Mouse (Mus musculus): ENCODE measurements at regions not wholly inside any gene's neighbourhood (a gene's known extent, or its start where the extent isn't known, plus 50 kb on each side); places are given as distances from the start of the nearest gene placed in this dataset.
A peak's percentile ranks its signal among the peaks of the same experiment; 100 is the strongest.

GRCm38 (mm10) chr9:58421702-58422392 is 51.6 kb upstream of the Tbc1d21 start:
- TF ChIP-seq CTCF (IDR thresholded peaks at IDR 0.05; ENCODE audit: low read depth): no peak
- Histone ChIP-seq H3K27me3 (ENCODE audit: insufficient read depth, low read length) (no peaks in the 10 kb centered on the region), H3K4me1 (ENCODE audit: insufficient read depth, low read length) (peaks cover 6% of the 10 kb centered on the region), H3K27ac (peak overlapping the region; percentile 26; the same call in 1 of the 2 replicates), H3K9me3 (ENCODE audit: low read length) (no peaks in the 10 kb centered on the region), H3K4me2 (ENCODE audit: low read depth, low read length) (no peak overlapping the region), H3K9ac (replicated peaks; ENCODE audit: low read length) (no peak overlapping the region), H3K4me3 (ENCODE audit: low read length) (no peak overlapping the region), H3K36me3 (ENCODE audit: insufficient read depth, low read length) (no peaks in the 10 kb centered on the region)
- ATAC-seq (no peak), DNase-seq (ENCODE audit: low spot score) (peak; percentile 51)
- 29% methylated on average over 9 of the region's 9 CpGs for WGBS

GRCm38 (mm10) chr9:58428795-58429194 is 58.5 kb upstream of the Tbc1d21 start:
- H3K36me3 ChIP-seq (ENCODE audit: insufficient read depth, low read length): no peaks in the 10 kb centered on the region
- WGBS: 64% methylated on average over 7 of the region's 7 CpGs
- H3K4me2 ChIP-seq (ENCODE audit: low read depth, low read length): no peak overlapping the region
- ATAC-seq: no peak
- H3K9me3 ChIP-seq (ENCODE audit: low read length): no peaks in the 10 kb centered on the region
- no peaks in the 10 kb centered on the region for H3K27me3 ChIP-seq (ENCODE audit: insufficient read depth, low read length)
- no peak overlapping the region for H3K27ac ChIP-seq
- TF ChIP-seq CTCF (IDR thresholded peaks at IDR 0.05; ENCODE audit: low read depth): no peak
- no peak overlapping the region for H3K4me3 ChIP-seq (ENCODE audit: low read length)
- no peaks in the 10 kb centered on the region for H3K4me1 ChIP-seq (ENCODE audit: insufficient read depth, low read length)
- no peak overlapping the region for H3K9ac ChIP-seq (replicated peaks; ENCODE audit: low read length)
- no peak for DNase-seq (ENCODE audit: low spot score)

DNA sequence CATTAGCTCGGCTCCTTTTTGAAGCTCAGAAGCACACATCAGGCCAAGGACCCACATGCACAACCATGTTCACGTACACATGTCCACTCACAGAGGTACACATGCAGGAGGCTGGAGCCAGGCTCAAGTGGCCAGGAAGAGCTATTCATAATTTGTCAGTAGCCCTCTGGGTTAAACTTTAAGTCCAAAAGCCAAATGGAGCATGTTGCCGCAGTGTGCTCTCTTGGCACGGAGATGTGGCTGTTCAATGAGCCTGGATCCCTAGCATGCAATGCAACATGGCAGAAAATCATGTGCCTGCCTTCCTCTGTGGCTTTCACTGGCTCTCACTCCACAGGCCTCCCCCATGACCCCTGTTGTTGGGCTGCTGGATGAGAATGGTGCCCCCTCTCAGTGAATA is 57.6 kb upstream of the Insyn1 start:
- DNase-seq (ENCODE audit: low spot score): no peak
- no peak for ATAC-seq
- no peak overlapping the region for H3K27ac ChIP-seq
- no peaks in the 10 kb centered on the region for H3K27me3 ChIP-seq (ENCODE audit: insufficient read depth, low read length)
- no peak overlapping the region for H3K4me3 ChIP-seq (ENCODE audit: low read length)
- H3K9me3 ChIP-seq (ENCODE audit: low read length): no peaks in the 10 kb centered on the region
- 0 out of 2 replicates have a peak, but pooled peaks cover 4% of the 10 kb centered on the region for H3K4me1 ChIP-seq (ENCODE audit: insufficient read depth, low read length)
- H3K36me3 ChIP-seq (ENCODE audit: insufficient read depth, low read length): no peaks in the 10 kb centered on the region
- H3K9ac ChIP-seq (replicated peaks; ENCODE audit: low read length): no peak overlapping the region
- no peak overlapping the region for H3K4me2 ChIP-seq (ENCODE audit: low read depth, low read length)
- 84% methylated on average over 4 of the region's 4 CpGs for WGBS
- no peak for TF ChIP-seq CTCF (IDR thresholded peaks at IDR 0.05; ENCODE audit: low read depth)

- no peak overlapping the region for H3K27ac ChIP-seq
- 67% methylated on average over 5 of the region's 5 CpGs for WGBS
- no peak for DNase-seq (ENCODE audit: low spot score)
- H3K9me3 ChIP-seq (ENCODE audit: low read length): no peaks in the 10 kb centered on the region
- no peaks in the 10 kb centered on the region for H3K27me3 ChIP-seq (ENCODE audit: insufficient read depth, low read length)
- H3K4me3 ChIP-seq (ENCODE audit: low read length): no peak overlapping the region
- H3K4me2 ChIP-seq (ENCODE audit: low read depth, low read length): no peak overlapping the region
- H3K9ac ChIP-seq (replicated peaks; ENCODE audit: low read length): no peak overlapping the region
- no peaks in the 10 kb centered on the region for H3K36me3 ChIP-seq (ENCODE audit: insufficient read depth, low read length)
- no peak for ATAC-seq
- H3K4me1 ChIP-seq (ENCODE audit: insufficient read depth, low read length): 0 out of 2 replicates have a peak, but pooled peaks cover 4% of the 10 kb centered on the region
- no peak for TF ChIP-seq CTCF (IDR thresholded peaks at IDR 0.05; ENCODE audit: low read depth)
Observed at GRCm38 (mm10) chr9:58432793-58433370, 55.5 kb upstream of the Insyn1 start.

- DNase-seq (ENCODE audit: low spot score): no peak
- no peak for ATAC-seq
- no peak overlapping the region for H3K4me2 ChIP-seq (ENCODE audit: low read depth, low read length)
- H3K9me3 ChIP-seq (ENCODE audit: low read length): no peaks in the 10 kb centered on the region
- H3K27me3 ChIP-seq (ENCODE audit: insufficient read depth, low read length): no peaks in the 10 kb centered on the region
- no peaks in the 10 kb centered on the region for H3K36me3 ChIP-seq (ENCODE audit: insufficient read depth, low read length)
- no peak overlapping the region for H3K9ac ChIP-seq (replicated peaks; ENCODE audit: low read length)
- H3K4me1 ChIP-seq (ENCODE audit: insufficient read depth, low read length): peaks cover 28% of the 10 kb centered on the region
- no peak overlapping the region for H3K27ac ChIP-seq
- WGBS: 82% methylated on average over 10 of the region's 10 CpGs
- TF ChIP-seq CTCF (IDR thresholded peaks at IDR 0.05; ENCODE audit: low read depth): no peak
- no peak overlapping the region for H3K4me3 ChIP-seq (ENCODE audit: low read length)
Observed at GRCm38 (mm10) chr9:58436246-58437091, 51.9 kb upstream of the Insyn1 start.

DNA sequence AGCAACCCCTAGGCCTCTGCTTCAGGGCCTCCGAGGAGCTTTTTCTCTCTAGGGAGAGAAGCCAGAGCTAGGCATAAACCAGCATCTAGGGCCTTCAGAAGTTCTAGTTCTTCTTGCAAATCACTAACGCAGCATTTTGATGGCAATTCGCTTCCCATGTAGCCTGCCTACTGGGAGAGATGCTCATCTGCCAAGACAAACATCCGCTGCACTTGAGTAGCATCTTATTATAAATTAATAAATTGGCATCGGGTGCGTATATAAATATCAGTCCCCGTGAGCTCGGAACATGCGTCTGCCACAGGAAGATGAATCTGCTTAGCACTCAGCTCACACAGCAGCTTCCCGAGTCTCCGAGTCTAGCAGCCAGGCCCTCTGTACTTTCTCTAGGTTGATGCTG is 50.9 kb upstream of the Insyn1 start:
- WGBS: 41% methylated on average over 11 of the region's 11 CpGs
- no peaks in the 10 kb centered on the region for H3K27me3 ChIP-seq (ENCODE audit: insufficient read depth, low read length)
- H3K36me3 ChIP-seq (ENCODE audit: insufficient read depth, low read length): no peaks in the 10 kb centered on the region
- no peak overlapping the region for H3K4me2 ChIP-seq (ENCODE audit: low read depth, low read length)
- peak; percentile 24 for DNase-seq (ENCODE audit: low spot score)
- H3K4me1 ChIP-seq (ENCODE audit: insufficient read depth, low read length): peaks cover 36% of the 10 kb centered on the region
- no peak overlapping the region for H3K4me3 ChIP-seq (ENCODE audit: low read length)
- no peak for ATAC-seq
- TF ChIP-seq CTCF (IDR thresholded peaks at IDR 0.05; ENCODE audit: low read depth): no peak
- H3K9me3 ChIP-seq (ENCODE audit: low read length): no peaks in the 10 kb centered on the region
- H3K9ac ChIP-seq (replicated peaks; ENCODE audit: low read length): no peak overlapping the region
- H3K27ac ChIP-seq: no peak overlapping the region

All from hindbrain, postnatal 0 days (tissue).